Mouse (Mus musculus): ENCODE results near the gene Paf1.
"Not testable (repeated sequence)": the region's sequence is repeated elsewhere in the genome, so short reads cannot be mapped to it uniquely, and the experiment has no call there.

Gene Paf1

GRCm38 (mm10) chr7:28384162-28384561 lies 8.6 kb upstream of the Paf1 start:
- no peak for DNase-seq (ENCODE audit: low spot score in 2 of 2)

- DNase-seq (ENCODE audit: low spot score in 2 of 2), result no peak
Observed at GRCm38 (mm10) chr7:28385196-28385595, 7.6 kb upstream of the Paf1 start.

- no peak for DNase-seq (ENCODE audit: low spot score in 2 of 2)
Observed at GRCm38 (mm10) chr7:28386007-28386406, 6.7 kb upstream of the Paf1 start.

- DNase-seq (ENCODE audit: low spot score in 2 of 2), result peak; percentile 71 to 79
Observed at GRCm38 (mm10) chr7:28386462-28386861, 6.3 kb upstream of the Paf1 start.

GRCm38 (mm10) chr7:28386877-28387276 lies 5.9 kb upstream of the Paf1 start:
- not testable (repeated sequence) for DNase-seq (ENCODE audit: low spot score in 2 of 2)

GRCm38 (mm10) chr7:28387384-28387783 lies 5.4 kb upstream of the Paf1 start:
- DNase-seq (ENCODE audit: low spot score in 2 of 2), result not testable (repeated sequence)

- DNase-seq (ENCODE audit: low spot score in 2 of 2), result no peak
Observed at GRCm38 (mm10) chr7:28390331-28390730, 2.4 kb upstream of the Paf1 start.

GRCm38 (mm10) chr7:28393272-28393951 lies 661 bp downstream of the Paf1 start:
- DNase-seq (ENCODE audit: low spot score in 2 of 2), result no peak

GRCm38 (mm10) chr7:28395425-28395824 lies 2.7 kb downstream of the Paf1 start:
- DNase-seq (ENCODE audit: low spot score in 2 of 2), result no peak

- DNase-seq (ENCODE audit: low spot score in 2 of 2), result no peak
Observed at GRCm38 (mm10) chr7:28398000-28398399, 5.2 kb downstream of the Paf1 start.

GRCm38 (mm10) chr7:28398696-28399340 lies 6.1 kb downstream of the Paf1 start:
- no peak for DNase-seq (ENCODE audit: low spot score in 2 of 2)

- DNase-seq (ENCODE audit: low spot score in 2 of 2), result no peak
Observed at GRCm38 (mm10) chr7:28401030-28401429, 8.3 kb downstream of the Paf1 start.

- DNase-seq (ENCODE audit: low spot score in 2 of 2), result no peak
Observed at GRCm38 (mm10) chr7:28401942-28402341, 9.2 kb downstream of the Paf1 start.

- no peak for DNase-seq (ENCODE audit: low spot score in 2 of 2)
Observed at GRCm38 (mm10) chr7:28410841-28411475, 18.2 kb downstream of the Paf1 start.

GRCm38 (mm10) chr7:28412826-28413225 lies 20.1 kb downstream of the Paf1 start:
- no peak for DNase-seq (ENCODE audit: low spot score in 2 of 2)

GRCm38 (mm10) chr7:28417368-28417767 lies 24.6 kb downstream of the Paf1 start:
- no peak for DNase-seq (ENCODE audit: low spot score in 2 of 2)

- peak in 1 of 2 experiments; percentile 23 for DNase-seq (ENCODE audit: low spot score in 2 of 2)
Observed at GRCm38 (mm10) chr7:28418096-28418670, 25.4 kb downstream of the Paf1 start.

- DNase-seq (ENCODE audit: low spot score in 2 of 2), result no peak
Observed at GRCm38 (mm10) chr7:28419416-28419815, 26.7 kb downstream of the Paf1 start.

GRCm38 (mm10) chr7:28423018-28423417 lies 30.3 kb downstream of the Paf1 start:
- no peak for DNase-seq (ENCODE audit: low spot score in 2 of 2)

GRCm38 (mm10) chr7:28427738-28428137 lies 35.0 kb downstream of the Paf1 start:
- no peak for DNase-seq (ENCODE audit: low spot score in 2 of 2)

- no peak for DNase-seq (ENCODE audit: low spot score in 2 of 2)
Observed at GRCm38 (mm10) chr7:28430512-28430911, 37.8 kb downstream of the Paf1 start.

- no peak for DNase-seq (ENCODE audit: low spot score in 2 of 2)
Observed at GRCm38 (mm10) chr7:28432252-28432651, 39.5 kb downstream of the Paf1 start.

All from frontal cortex, postnatal 36 days (tissue).